ENCODE assay signal across 13 mouse cellular contexts in the genomic region with DNA sequence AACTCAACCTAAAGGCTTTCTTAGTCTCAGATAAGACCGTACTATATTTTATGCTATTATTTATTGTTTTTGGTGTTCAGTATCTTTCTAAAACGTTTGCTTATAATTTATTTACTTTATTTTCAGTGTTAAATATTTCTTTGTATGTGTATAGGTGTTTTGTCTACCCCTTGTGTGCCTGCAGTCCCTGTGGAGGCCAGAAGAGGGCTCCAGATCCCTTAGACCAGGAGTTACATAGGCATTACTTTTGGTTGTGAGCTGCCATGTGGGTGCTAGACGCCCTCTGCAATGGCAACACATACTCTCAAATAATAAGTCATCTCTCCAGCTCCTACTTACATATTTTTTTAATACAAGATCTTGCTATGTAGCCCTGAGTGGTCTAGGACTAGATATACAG. TPM values are rescaled to one million over a fixed set of nuclear protein-coding genes. Genes with fewer than 3 reads are reported as not detected.
DNase-seq lines count a peak whose midpoint lies in the region; ATAC-seq and TF ChIP-seq lines count a peak whose summit lies in the region.
"Had no signal": no experiment of that assay in that cellular context is flagged by ENCODE, and none has a peak within 500 bp of the region (broad histone marks: within the 10 kb centered on the region; RNA-seq: fewer than 3 reads in every experiment).

No protein-coding gene starts in this region.

- no peak for TF ChIP-seq POLR2A in heart, adult 2 months (IDR thresholded peaks at IDR 0.05; ENCODE audit: insufficient read depth, low read depth, low read length)

- H3K9me3 ChIP-seq in midbrain, embryonic 13.5 days, result no peaks in the 10 kb centered on the region; the same call in 1 of the 2 replicates
- H3K9me3 ChIP-seq: hindbrain, embryonic 10.5 days; neural tube, embryonic 15.5 days had no signal

- no peak for TF ChIP-seq EP300 in heart, adult 2 months (IDR thresholded peaks at IDR 0.05; ENCODE audit: insufficient read depth, low read depth, low read length)

- no peaks in the 10 kb centered on the region for H3K79me2 ChIP-seq in heart, adult 2 months (replicated peaks; ENCODE audit: control insufficient read depth, insufficient read depth, low read length)

- peak; percentile 63 for TF ChIP-seq CTCF in heart, adult 2 months (IDR thresholded peaks at IDR 0.05)

- no peaks in the 10 kb centered on the region; the same call in 1 of the 2 replicates for H3K36me3 ChIP-seq in heart, adult 2 months (ENCODE audit: control insufficient read depth, insufficient read depth, low read length)
- H3K36me3 ChIP-seq in midbrain, embryonic 13.5 days, result no peaks in the 10 kb centered on the region
- H3K36me3 ChIP-seq: hindbrain, embryonic 10.5 days; limb, embryonic 10.5 days; neural tube, embryonic 15.5 days had no signal

- no peak overlapping the region for H3K4me3 ChIP-seq in heart, adult 2 months
- H3K4me3 ChIP-seq in midbrain, embryonic 13.5 days (replicated peaks), result no peak overlapping the region
- H3K4me3 ChIP-seq: erythroblast, embryonic 14.5 days; hindbrain, embryonic 10.5 days; limb, embryonic 10.5 days; neural tube, embryonic 15.5 days had no signal

- WGBS in heart, adult 2 months, result 63% methylated on average over 3 of the region's 3 CpGs
- WGBS in midbrain, embryonic 13.5 days, result 62% methylated on average over 3 of the region's 3 CpGs

- ATAC-seq in neutrophil, adult 5-6 weeks (ENCODE audit: extremely low read depth, insufficient number of reproducible peaks, low FRiP score, poor library complexity, severe bottlenecking), result 0 out of 2 replicates have a peak, but pooled peaks have one; percentile 41
- ATAC-seq in midbrain, embryonic 13.5 days, result no peak

- intact Hi-C loops in heart, adult 2 months (cut with DNase I), result no loop called here

- no peak for DNase-seq in heart, adult 2 months
- no peak for DNase-seq in heart, adult 8-10 months (ENCODE audit: low spot score)
- peak; percentile 25 for DNase-seq in lung, postnatal 36 days
- no peak for DNase-seq in lung, adult 18-20 months
- peak; percentile 21 for DNase-seq in NIH3T3 (ENCODE audit: low read depth)
- no peak for DNase-seq in adipocyte (ENCODE audit: low spot score)
- DNase-seq: cerebellum, postnatal 36 days had no signal

- H3K9ac ChIP-seq in heart, adult 2 months (ENCODE audit: low read depth, low read length), result no peak overlapping the region
- H3K9ac ChIP-seq in midbrain, embryonic 13.5 days (replicated peaks), result no peak overlapping the region
- H3K9ac ChIP-seq: neural tube, embryonic 15.5 days had no signal

- peaks cover 7% of the 10 kb centered on the region for H3K4me1 ChIP-seq in heart, adult 2 months (ENCODE audit: control insufficient read depth, insufficient read depth, low read length)
- H3K4me1 ChIP-seq in midbrain, embryonic 13.5 days (replicated peaks), result no peaks in the 10 kb centered on the region
- H3K4me1 ChIP-seq: hindbrain, embryonic 10.5 days; limb, embryonic 10.5 days; neural tube, embryonic 15.5 days had no signal

- H3K27ac ChIP-seq in heart, adult 2 months, result no peak overlapping the region
- H3K27ac ChIP-seq in midbrain, embryonic 13.5 days, result no peak overlapping the region
- H3K27ac ChIP-seq: hindbrain, embryonic 10.5 days; limb, embryonic 10.5 days; neural tube, embryonic 15.5 days had no signal

- no peaks in the 10 kb centered on the region for H3K27me3 ChIP-seq in heart, adult 2 months (ENCODE audit: control insufficient read depth, insufficient read depth, low read length)
- no peaks in the 10 kb centered on the region for H3K27me3 ChIP-seq in midbrain, embryonic 13.5 days
- H3K27me3 ChIP-seq: neural tube, embryonic 15.5 days had no signal

- H3K4me2 ChIP-seq in midbrain, embryonic 13.5 days (replicated peaks), result no peak overlapping the region
- H3K4me2 ChIP-seq: neural tube, embryonic 15.5 days had no signal

RNA-seq across cellular contexts. Expression of a gene that starts 12.3 kb away (rescaled TPM):
- 10 to 100 TPM; 20.2 to 21.5 TPM for total RNA-seq in heart, adult 2 months (2021)
- polyA plus RNA-seq in heart, adult 2 months (2012; rRNA removed), result 10.9 and 11.0 TPM in 2 replicates
- 10 to 100 TPM; 18.4 to 25.1 (median 22.4) TPM for total RNA-seq in heart, adult 8-10 months (2022)
- total RNA-seq in neutrophil, adult 5-6 weeks (2017), result 63.9 and 78.8 TPM in 2 replicates
- polyA plus RNA-seq in midbrain, embryonic 13.5 days (2015; fragmentation: Nextera tagmentation; extraction: Ambion mirVana), result 63.3 and 68.9 TPM in 2 replicates

RNA-seq across cellular contexts. Expression of a gene that starts 16.3 kb away (rescaled TPM):
- under 1 TPM; 0.50 to 0.52 TPM for total RNA-seq in heart, adult 2 months (2021)
- polyA plus RNA-seq in heart, adult 2 months (2012; rRNA removed), result 0.25 and 0.88 TPM in 2 replicates
- under 1 TPM; 0.19 to 0.80 (median 0.57) TPM for total RNA-seq in heart, adult 8-10 months (2022)
- 19.0 and 20.9 TPM in 2 replicates for total RNA-seq in neutrophil, adult 5-6 weeks (2017)
- polyA plus RNA-seq in midbrain, embryonic 13.5 days (2015; fragmentation: Nextera tagmentation; extraction: Ambion mirVana), result 0.08 and 0.13 TPM in 2 replicates
- polyA plus RNA-seq: erythroblast, embryonic 14.5 days had no signal

RNA-seq across cellular contexts. Expression of a gene that starts 37.2 kb away (rescaled TPM):
- 1 to 10 TPM; 1.4 to 2.3 TPM for total RNA-seq in heart, adult 2 months (2021)
- 3.2 and 5.6 TPM in 2 replicates for polyA plus RNA-seq in heart, adult 2 months (2012; rRNA removed)
- 1 to 10 TPM; 2.5 to 3.1 (median 2.9) TPM for total RNA-seq in heart, adult 8-10 months (2022)
- total RNA-seq in neutrophil, adult 5-6 weeks (2017), result 2.1 TPM in 2 replicates
- 3.9 and 4.5 TPM in 2 replicates for polyA plus RNA-seq in midbrain, embryonic 13.5 days (2015; fragmentation: Nextera tagmentation; extraction: Ambion mirVana)
- polyA plus RNA-seq: erythroblast, embryonic 14.5 days had no signal

Comparison
In these comparisons a context has a peak if more than half of its experiments do, and no peak if none do; other contexts are left out.
1. DNase-seq: peak in lung, postnatal 36 days (single experiment) and NIH3T3 (single experiment); none in heart, adult 2 months (0 of 2), heart, adult 8-10 months (single experiment), lung, adult 18-20 months (0 of 2) and adipocyte (single experiment).
2. RNA of a gene that starts 16.3 kb away (total RNA-seq): 19.0 to 20.9 TPM in neutrophil, adult 5-6 weeks; 0.19 to 0.80 TPM in heart, adult 8-10 months and 0.50 to 0.52 TPM in heart, adult 2 months; every median in the first group is over 10 times any median in the second.